Mouse (Mus musculus) cerebellum, postnatal 25 days (tissue): ENCODE results near the gene Aamdc.

Source experiments
- DNase-seq, 2 experiments: peaks; one replicate each; pipeline ENCODE4 v3.0.0; 2021; ENCODE audit warnings: mixed read lengths in 2 of 2

Aamdc gene

DNA sequence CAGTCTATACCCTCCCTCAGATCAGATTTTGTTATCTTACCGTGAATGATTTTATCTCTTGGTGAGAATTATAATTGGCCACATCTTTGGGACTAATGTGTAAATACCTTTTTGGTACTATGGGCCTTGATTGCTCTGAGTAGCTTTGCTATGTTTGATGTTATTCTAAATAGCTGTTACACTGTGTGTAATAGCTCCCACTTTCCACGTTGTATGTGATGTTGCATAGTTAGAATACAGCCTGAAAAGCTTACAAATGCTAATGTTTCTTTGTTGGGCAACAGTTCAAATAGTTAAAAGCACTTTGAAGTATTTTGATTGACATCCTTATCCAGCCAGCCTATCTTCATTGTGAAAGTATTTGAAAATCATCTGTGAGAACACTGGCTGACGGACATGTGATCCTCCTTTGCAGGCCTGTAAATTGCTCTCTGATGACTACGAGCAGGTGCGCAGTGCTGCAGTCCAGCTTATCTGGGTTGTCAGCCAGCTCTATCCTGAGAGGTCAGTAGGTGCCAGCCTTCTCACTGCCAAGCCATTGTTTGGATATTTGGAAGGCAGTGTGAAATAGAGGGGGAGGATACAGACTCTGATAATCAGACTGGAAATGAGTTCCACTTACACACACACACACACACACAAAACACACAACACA lies 78.6 kb downstream of the Aamdc start:
- peak; percentile 66 to 78 for DNase-seq
